Mouse (Mus musculus) kidney, adult 2 months (tissue): ENCODE data around the gene Gpd2.

Experiments
- CTCF ChIP-seq: fragments of 200-500 bp; conservative IDR thresholded peaks from 2 replicates; pipeline ENCODE4 v1.5.1; 2011; ENCODE audit warnings: low read depth, mild to moderate bottlenecking, control low read depth, low read length, moderate library complexity, mixed read lengths; ENCODE audit not compliant: insufficient read depth, insufficient read length
- POLR2A ChIP-seq: fragments of 200-500 bp; IDR thresholded peaks from one replicate; pipeline ENCODE4 v1.6.1; 2011; ENCODE audit warnings: low read depth, low read length, control low read depth

- TF ChIP-seq CTCF (no peak), POLR2A (no peak)
These were observed 59.8 kb downstream of the Gpd2 start for GRCm38 (mm10) chr2:57297226-57297625.
